Mouse (Mus musculus) erythroblast, embryonic 14.5 days (primary cell): ENCODE measurements around the gene Arhgap5. TPM values are rescaled to one million over a fixed set of nuclear protein-coding genes. Genes with fewer than 3 reads are reported as not detected.

ENCODE experiments used
- H3K27me3 ChIP-seq: 2 replicates; pipeline ENCODE4 v1.6.1; 2012; ENCODE audit warnings: inconsistent platforms; ENCODE audit not compliant: control insufficient read depth
- H3K36me3 ChIP-seq: 2 replicates; pipeline ENCODE4 v1.6.1; 2012; ENCODE audit warnings: mild to moderate bottlenecking, inconsistent platforms; ENCODE audit not compliant: control insufficient read depth
- H3K4me1 ChIP-seq: 2 replicates; pipeline ENCODE4 v1.6.1; 2012; ENCODE audit warnings: inconsistent platforms; ENCODE audit not compliant: control insufficient read depth
- H3K4me3 ChIP-seq: replicated peaks from 2 replicates; pipeline ENCODE3; 2012; ENCODE audit warnings: moderate library complexity, mild to moderate bottlenecking, inconsistent platforms
- H3K9me3 ChIP-seq: 2 replicates; pipeline ENCODE4 v1.6.1; 2012; ENCODE audit warnings: low read length, inconsistent platforms, mixed read lengths; ENCODE audit not compliant: control insufficient read depth
- GATA1 ChIP-seq: IDR thresholded peaks from 2 replicates; pipeline ENCODE4 v1.6.1; 2012; ENCODE audit warnings: low read length, inconsistent platforms, mixed read lengths
- TAL1 ChIP-seq: IDR thresholded peaks from 3 replicates; pipeline ENCODE4 v1.6.1; 2012; ENCODE audit warnings: low read length, inconsistent platforms, mixed read lengths
- polyA plus RNA-seq: library from polyadenylated mRNA; stranded (reverse); fragments of >175 nt; gene quantifications from 2 replicates; pipeline ENCODE4 v1.2.3, GENCODE M21; 2012

The Arhgap5 gene
- polyA plus RNA-seq, 1 experiment, result 0.01 TPM

- Histone ChIP-seq H3K4me3 (no peak overlapping the region), H3K27me3 (no peaks in the 10 kb centered on the region), H3K9me3 (no peaks in the 10 kb centered on the region), H3K36me3 (no peaks in the 10 kb centered on the region), H3K4me1 (no peaks in the 10 kb centered on the region)
- TF ChIP-seq GATA1 (no peak), TAL1 (no peak)
Measured at GRCm38 (mm10) chr12:52587473-52588010, 83.8 kb downstream of the Arhgap5 start.

- TF ChIP-seq TAL1, result no peak
- no peak for TF ChIP-seq GATA1
- H3K4me1 ChIP-seq, result no peaks in the 10 kb centered on the region
Measured at GRCm38 (mm10) chr12:52595389-52596185, 91.8 kb downstream of the Arhgap5 start.

GRCm38 (mm10) chr12:52602471-52602870 is 98.7 kb downstream of the Arhgap5 start:
- TF ChIP-seq GATA1 (no peak), TAL1 (no peak)
- Histone ChIP-seq H3K36me3 (no peaks in the 10 kb centered on the region), H3K9me3 (0 out of 2 replicates have a peak, but pooled peaks cover 3% of the 10 kb centered on the region), H3K4me1 (peaks cover 31% of the 10 kb centered on the region), H3K27me3 (no peaks in the 10 kb centered on the region), H3K4me3 (peak overlapping the region; percentile 77)

More at GRCm38 (mm10) chr12:52595389-52596185, 91.8 kb downstream of the Arhgap5 start:
- H3K9me3 ChIP-seq, result 0 out of 2 replicates have a peak, but pooled peaks cover 3% of the 10 kb centered on the region
- H3K36me3 ChIP-seq, result no peaks in the 10 kb centered on the region
- H3K4me3 ChIP-seq, result no peak overlapping the region
- no peaks in the 10 kb centered on the region for H3K27me3 ChIP-seq

DNA sequence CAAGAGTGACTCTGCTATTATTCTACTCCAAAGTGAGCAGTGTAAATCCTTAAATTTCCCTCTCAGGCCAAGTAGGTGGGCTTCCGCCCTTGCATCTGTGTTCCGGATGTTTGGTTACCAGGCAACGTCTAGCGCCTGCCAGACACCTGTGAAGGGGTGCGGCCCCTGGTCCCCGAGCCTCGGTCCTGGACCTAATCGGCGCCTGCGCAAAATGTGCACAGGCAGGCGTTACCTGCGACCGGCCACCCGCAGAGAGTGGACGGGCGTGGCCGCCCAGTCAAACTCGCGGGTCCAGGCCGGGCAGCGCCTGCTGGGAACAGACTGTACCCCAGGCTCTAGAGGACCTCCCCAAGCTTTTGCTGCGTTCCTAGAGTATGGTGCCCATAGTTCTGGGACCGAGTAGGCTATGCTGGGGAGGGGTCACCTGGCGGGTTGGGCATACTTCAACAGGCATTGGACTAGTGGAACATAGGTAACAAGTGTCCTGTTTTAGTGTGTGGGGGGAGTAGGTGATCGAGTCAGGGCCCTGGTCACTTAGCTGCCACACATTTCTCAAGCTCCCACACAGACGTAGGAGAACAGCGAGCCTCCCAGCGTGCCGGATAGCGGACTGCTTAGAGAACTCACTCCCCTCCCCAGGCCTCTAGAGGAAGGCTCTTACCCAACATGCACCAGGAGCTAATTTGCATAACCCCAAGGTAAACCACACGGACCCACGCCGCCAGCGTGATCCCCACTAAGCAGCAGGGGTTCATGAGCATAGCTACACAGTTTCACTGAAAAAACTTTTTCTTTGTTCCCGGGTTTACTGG is 99.3 kb downstream of the Arhgap5 start:
- TF ChIP-seq GATA1 (no peak), TAL1 (no peak)
- peak overlapping the region; percentile 77 for H3K4me3 ChIP-seq

GRCm38 (mm10) chr12:52603695-52604255 is 100.0 kb downstream of the Arhgap5 start:
- Histone ChIP-seq H3K27me3 (no peaks in the 10 kb centered on the region), H3K36me3 (no peaks in the 10 kb centered on the region), H3K4me1 (peaks cover 31% of the 10 kb centered on the region), H3K4me3 (peak overlapping the region; percentile 77), H3K9me3 (no peaks in the 10 kb centered on the region)
- TF ChIP-seq TAL1, result no peak
- no peak for TF ChIP-seq GATA1

More for the DNA sequence above, 99.3 kb downstream of the Arhgap5 start:
- H3K4me1 ChIP-seq, result peaks cover 31% of the 10 kb centered on the region
- H3K9me3 ChIP-seq, result 0 out of 2 replicates have a peak, but pooled peaks cover 3% of the 10 kb centered on the region
- no peaks in the 10 kb centered on the region for H3K36me3 ChIP-seq
- no peaks in the 10 kb centered on the region for H3K27me3 ChIP-seq

DNA sequence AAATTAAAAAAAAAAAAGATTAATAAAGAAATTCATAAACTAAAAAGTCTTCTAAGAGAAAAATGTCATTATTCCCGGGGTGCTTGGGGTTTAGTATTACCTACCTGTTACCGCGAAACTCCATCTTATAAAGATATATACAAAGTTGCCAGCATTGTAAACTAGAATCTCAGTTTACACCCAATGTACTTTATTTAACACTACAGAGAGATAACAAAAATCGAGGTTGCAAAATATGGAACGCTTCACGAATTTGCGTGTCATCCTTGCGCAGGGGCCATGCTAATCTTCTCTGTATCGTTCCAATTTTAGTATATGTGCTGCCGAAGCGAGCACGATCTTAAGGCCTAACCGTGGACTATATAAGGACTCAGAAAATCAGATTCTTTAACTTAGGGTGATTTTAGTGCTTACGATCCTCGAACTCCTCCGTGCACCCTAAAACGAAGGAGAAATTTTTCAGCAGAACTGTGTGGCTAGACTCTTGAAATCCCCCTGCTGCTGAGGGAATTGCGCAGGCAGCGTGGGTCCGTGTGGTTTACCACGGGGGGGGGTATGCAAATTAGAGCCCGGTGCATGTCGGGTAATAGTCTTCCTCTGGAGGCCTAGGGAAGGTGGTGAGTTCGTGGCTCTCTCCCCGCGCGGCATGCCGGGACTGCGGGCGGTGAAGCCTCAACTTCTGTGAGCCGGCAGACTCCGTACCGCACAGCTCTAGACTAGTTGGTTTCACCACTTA is 100.7 kb downstream of the Arhgap5 start:
- Histone ChIP-seq H3K36me3 (no peaks in the 10 kb centered on the region), H3K4me3 (peak overlapping the region; percentile 77), H3K27me3 (no peaks in the 10 kb centered on the region), H3K9me3 (no peaks in the 10 kb centered on the region), H3K4me1 (peaks cover 31% of the 10 kb centered on the region)
- no peak for TF ChIP-seq GATA1
- no peak for TF ChIP-seq TAL1

DNA sequence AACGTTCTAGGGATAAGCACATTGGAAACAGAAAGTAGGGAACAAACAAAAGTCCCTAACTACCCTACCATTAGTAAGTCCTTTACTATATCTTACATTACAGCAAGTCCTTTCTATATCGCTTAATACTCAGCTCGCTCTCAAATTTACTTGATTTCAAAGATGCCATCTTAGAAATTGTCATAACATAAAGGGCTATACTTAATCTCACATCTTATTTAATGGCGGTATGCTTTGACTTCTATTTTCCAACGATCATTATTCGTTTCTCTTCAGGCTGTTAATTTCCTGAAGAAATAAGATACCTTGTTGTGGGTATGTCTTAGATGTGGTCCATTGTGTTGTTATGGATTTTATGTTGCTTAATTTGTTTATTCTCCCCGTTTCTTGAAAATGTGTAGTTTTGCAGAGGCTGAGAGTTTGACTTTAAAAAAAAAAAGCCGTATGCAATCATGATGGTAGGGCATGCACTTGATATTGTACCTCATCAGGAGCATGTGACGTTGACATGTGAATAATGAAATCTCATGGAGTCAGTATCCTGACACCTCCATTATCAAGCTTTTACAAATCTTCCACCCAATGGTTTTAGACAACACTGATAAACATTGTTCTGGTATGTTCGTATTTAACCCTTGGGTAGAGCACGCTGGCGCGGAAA is 101.3 kb downstream of the Arhgap5 start:
- Histone ChIP-seq H3K27me3 (no peaks in the 10 kb centered on the region), H3K4me3 (peak overlapping the region; percentile 77)
- TF ChIP-seq GATA1 (no peak), TAL1 (no peak)

GRCm38 (mm10) chr12:52607411-52607810 is 103.6 kb downstream of the Arhgap5 start:
- no peak for TF ChIP-seq TAL1
- TF ChIP-seq GATA1, result no peak
- peaks cover 28% of the 10 kb centered on the region for H3K4me1 ChIP-seq
- no peak overlapping the region for H3K4me3 ChIP-seq
- no peaks in the 10 kb centered on the region for H3K27me3 ChIP-seq
- no peaks in the 10 kb centered on the region for H3K9me3 ChIP-seq
- H3K36me3 ChIP-seq, result no peaks in the 10 kb centered on the region

More for the DNA sequence above, 101.3 kb downstream of the Arhgap5 start:
- H3K36me3 ChIP-seq, result no peaks in the 10 kb centered on the region
- peaks cover 31% of the 10 kb centered on the region for H3K4me1 ChIP-seq
- no peaks in the 10 kb centered on the region for H3K9me3 ChIP-seq
